Mouse (Mus musculus) adrenal gland, postnatal 36 days (tissue): Measurements from ENCODE around the gene Sirt2. TPM values are rescaled to one million over a fixed set of nuclear protein-coding genes. Genes with fewer than 3 reads are reported as not detected.

Experiments
- DNase-seq, 2 experiments: peaks; one replicate each; pipeline ENCODE4 v3.0.0; 2021; ENCODE audit warnings: mixed read lengths in 1 of 2
- total RNA-seq, 2 experiments: library from RNA; stranded (reverse); gene quantifications; 2 replicates each; pipeline ENCODE4 v1.2.3; 2021

Sirt2 gene
- total RNA-seq, 2 experiments from 2014 or later: 73.7 to 82.5 TPM

DNA sequence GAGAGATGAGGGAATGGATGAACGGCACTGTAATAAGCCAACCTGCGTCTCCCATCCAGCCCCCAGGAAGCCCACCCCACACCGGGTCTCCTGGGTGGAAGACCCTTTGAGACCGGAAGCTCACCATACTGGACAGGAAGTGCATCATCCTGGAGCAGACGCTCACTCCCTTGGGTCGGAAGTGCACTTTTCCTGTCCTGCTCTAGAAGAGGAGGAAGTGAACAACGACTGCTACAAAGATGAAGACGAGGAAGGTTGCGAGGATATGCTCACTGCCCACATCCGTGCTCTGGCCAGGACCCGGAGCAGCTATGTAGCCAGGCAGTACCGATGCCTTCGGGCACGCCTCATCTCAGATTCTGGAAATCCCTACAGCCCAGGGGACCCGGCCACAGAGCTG is 29.3 kb downstream of the Sirt2 start:
- no peak for DNase-seq

DNA sequence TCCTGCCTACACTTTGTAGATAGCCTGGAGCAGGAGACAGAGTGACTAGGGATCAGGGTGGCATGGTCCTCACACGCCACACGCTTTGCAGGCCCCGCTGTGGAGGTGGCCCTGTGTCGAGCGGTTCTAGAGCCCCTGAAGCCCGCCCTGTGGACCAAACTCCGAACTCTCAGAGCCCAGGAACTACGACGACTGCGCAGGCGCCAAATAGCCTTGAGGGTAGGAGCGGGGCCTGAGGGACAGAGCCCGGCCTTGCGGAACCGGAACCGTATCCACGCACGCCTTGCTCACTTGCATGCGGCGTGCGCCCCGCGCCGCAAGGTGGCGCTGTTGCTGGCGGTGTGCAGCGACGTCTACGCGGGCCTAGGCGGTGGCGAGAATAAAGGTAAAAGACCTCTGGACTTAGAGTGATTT is 30.0 kb downstream of the Sirt2 start:
- DNase-seq: peak; percentile 91 to 93

DNA sequence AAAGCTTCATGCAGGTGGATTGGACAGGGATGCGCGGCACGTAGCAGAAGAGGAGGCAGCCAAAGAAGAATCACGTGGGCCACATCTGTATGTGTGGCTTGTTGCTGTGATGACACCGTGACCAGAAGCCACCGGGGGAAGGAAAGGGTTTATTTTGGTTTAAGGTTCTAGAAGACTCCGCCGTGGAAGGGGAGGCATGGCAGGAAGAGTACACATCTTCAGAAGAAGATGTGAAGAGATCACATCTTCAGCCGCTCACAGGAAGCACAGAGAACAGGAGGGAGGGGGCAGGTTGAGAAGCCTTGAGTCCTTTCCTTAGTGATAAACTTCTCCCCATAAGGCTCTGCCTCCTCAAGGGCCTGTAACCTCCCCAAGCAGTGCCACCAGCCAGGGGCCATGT is 33.5 kb downstream of the Sirt2 start:
- DNase-seq: no peak

DNA sequence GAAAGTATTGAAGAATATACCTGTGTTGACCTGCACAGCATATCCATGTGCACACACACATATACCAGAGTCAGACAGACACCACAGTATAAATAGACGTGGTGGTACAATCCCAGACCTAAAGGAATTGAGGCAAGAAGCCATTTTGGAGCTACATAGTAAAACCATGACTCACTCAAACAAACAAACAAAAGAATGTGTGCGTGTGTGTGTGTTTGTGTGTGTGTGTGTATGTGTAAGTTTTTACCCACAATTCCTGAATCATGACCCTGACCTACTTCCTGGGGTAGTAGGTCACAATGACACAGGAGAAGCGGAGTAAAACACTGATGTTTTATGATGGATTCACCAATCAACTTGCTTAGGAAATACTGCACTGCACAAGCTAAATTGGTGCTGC is 34.9 kb downstream of the Sirt2 start:
- DNase-seq: no peak

DNA sequence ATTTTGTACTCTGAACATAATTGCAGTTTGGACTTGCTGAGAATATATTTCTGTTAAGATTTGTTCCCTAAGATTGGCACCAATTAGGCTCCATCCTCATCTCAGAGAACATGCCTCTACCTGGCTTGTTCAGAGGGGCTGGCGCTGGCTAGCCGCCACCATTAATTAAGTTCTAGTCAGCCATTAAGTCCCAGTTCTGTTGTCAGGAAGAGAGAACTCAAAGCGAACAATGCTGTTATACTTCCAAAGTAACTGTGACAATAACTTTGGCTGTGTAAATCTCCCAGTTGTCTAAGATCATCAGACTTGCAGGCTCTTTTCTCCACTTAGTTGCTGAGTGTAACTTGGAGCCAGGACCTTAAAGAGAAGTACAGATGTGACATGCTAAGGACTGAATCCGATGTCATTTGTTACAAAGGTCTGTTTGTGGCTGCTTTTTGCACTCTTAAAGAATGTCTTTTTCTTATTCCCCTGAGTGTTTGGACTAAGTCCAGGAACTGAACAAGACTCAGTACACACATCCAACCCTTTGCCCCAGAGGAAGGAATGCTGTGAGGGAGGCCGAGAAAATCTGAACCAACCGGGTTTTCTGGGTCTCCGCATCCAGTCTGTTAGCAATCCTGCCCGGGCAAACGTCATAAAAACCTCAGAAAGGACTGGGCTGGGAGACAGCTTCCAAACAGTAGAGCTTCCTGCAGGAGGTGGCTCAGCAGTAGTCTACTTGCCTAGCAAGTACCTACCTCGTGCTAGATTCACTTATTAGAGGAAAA is 35.6 kb downstream of the Sirt2 start:
- no peak for DNase-seq

DNA sequence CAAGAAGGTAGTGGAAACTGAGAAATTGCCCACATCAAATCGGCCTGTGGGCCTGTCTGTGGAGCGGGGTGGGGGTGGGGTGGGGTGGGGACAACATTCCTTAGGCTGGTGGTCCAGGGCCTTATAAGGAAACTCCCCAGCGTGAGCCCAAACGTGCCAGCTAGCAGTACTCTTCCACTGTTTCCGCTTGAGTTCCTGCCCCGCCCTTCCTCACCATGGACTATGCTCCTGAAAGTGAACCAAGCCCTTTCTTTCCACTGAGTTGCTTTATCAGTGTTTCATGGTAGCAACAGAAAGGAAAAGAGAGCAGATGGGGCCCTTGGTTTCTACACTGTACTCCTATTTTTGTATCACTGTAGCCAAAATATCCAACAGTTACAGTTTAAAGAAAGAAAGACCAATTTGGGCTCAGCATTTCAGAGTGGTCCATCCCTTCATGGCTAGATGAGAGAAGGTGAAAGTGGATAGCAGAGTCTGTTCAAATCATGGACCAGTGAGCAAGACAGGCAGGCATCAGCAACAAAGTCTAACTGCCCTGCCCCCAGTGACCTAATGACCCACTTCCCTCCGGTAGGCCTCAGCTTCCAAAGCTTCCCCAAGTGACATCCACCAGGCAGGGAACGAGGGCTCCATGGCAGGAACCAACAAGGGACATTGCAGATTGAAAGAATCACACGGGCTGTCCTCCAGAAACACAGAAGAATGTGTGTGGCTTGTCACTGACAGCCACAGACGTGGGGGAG is 36.5 kb downstream of the Sirt2 start:
- no peak for DNase-seq

DNA sequence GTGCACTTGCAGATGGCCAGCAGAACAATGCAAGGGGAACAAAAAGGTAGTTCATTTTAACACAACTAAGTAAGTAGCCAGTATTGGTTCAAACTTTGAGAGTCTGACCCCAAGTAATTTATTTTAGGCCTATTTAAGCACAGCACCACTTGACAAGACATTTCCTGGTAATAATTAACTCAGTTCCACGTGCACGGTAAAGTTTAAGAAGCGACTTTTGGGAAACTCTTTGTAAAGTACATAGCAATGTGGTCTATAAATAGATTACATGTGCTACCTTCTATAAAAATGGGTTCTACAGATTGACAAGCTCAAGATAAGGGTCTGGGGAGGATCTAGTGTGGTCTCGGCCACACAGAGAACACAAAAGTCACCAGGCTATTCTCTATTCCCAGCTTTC is 37.2 kb downstream of the Sirt2 start:
- DNase-seq: no peak

DNA sequence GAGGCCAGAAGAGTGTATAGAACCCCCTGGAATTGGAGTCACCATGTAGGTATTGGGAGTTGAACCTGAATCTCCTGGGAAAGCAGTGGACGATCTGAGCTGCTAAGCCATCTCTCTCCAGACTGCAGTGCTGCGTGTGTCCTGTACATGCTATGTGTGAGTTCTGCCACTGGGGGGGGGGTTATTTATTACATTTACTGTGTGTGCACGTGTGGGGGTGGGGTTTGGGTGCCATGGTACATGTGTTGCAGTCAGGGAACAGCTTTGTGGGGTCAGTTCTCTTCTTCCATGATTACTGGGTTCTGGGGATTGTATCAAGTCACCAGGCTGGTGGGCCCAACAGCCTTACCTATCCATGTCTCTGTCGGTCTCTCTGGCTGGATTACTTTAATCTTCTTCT is 40.3 kb downstream of the Sirt2 start:
- no peak for DNase-seq

DNA sequence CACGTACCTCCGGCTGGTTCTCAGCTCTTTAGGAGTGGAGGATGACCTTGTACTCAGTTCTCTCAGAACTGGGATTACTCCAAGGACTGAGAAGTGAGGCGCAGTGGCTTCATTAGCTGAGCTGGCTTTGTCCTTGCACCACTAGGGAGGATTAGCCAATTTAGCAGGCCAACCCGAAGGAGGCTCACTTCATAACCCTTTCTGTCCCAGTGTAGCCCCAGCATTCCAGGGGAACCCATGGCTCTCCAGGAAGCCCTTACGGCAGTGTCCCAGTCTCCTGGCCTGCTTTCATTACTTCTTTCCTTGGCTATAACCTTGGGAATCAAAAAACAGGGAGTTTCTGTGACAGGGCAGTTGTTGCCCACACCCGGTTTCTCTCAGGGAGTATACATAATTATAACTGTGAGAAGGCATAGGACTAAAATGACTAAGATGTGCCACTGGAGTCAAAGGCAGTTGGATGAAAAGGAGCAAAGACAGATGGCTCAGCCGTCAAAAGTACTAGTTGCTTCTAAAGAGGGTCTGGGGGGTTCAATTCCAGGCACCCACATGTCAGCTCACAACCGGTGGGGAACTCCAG is 41.2 kb downstream of the Sirt2 start:
- peak; percentile 69 to 75 for DNase-seq

DNA sequence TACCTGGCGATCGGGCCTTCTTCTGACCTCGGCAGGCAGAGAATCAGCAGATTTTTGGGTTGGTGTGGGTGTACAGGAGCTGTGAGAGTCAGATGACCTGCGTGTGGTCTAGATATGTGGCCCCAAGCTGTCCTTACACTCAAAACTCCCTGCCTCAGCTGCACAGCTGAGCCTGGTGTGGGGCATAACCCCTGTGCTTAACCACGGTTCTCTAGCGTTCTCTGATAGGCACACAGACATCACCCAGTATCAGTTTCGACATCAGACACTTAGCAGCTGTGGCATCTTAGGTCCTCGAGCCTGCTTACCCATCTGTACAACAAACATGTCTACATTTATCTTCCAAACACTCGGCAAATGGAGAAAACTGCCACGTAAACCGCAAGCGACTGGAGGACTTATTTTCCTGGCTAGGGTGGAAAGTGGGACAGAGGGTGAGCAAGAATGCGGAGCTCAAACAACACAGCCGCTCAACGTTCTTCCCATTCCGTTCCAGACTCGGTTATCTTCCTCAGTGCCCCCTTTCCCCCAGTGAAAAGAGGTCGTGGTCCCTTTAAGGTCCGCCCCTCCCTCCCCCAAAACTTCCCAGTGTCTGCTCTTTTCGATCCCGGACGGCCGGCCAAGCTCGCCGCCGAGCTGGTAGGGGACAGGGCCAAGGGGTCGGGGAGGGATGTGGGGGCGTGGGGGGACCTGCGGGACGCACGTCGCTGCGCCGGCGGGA is 41.8 kb downstream of the Sirt2 start, which contains the start of gene Hnrnpl:
Gene Hnrnpl (plus strand): TSS at position 321 of the 721 bp plus-strand sequence.
- DNase-seq: peak; percentile 71 to 81

DNA sequence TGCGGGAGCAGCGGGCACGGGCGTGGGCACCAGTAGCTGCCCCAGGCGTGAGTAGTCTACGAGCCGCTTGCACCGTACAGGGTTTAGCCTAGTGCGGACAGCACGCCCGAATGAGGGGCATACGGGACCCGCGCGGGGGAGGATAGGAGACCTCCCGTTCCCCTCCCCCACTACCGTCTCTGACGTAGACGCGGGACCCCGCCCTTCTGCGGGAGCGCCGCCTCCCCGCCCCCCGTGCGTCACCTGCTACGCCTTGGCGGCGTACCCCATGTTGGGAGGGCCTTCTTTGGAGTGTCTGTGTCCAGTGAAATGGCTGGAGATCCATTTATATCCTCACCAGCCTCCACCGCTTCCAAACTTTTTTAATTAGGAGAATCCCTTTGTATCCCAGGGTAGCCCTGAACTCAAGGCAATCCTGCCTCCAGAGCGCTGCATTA is 42.4 kb downstream of the Sirt2 start:
- peak; percentile 97 to 99 for DNase-seq

DNA sequence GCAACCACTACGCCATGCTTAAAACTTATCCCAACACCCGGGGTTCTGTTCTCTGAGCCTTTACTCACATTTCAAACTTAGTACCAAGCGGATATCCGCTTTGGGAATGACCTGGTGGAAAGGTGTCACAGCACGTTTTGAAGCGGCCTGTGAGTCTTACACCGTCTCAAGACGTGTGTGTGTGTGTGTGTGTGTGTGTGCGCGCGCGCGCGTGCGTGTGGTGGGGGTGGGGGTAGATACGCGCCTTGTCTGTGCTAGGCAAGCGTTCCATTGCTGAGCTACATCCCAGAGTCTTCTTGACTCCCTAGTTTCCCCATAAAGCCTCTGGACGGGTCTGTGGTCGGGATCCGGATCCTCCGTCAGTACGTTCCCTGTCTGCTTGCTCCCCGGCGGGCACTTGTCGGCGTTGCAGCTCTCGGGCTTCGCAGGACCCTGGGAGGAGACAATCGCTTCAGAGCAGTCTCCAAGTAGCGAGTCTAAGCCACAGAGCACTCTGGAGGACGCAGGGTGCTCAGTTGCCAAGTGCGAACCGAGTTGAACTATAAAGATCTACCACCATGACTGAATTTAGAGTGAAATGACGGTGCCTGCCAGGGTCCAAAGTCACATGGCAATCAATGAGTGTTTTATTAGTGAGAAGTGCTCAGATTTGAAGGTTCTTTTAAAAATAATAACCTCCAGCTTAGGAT is 43.0 kb downstream of the Sirt2 start:
- peak; percentile 74 to 79 for DNase-seq

DNA sequence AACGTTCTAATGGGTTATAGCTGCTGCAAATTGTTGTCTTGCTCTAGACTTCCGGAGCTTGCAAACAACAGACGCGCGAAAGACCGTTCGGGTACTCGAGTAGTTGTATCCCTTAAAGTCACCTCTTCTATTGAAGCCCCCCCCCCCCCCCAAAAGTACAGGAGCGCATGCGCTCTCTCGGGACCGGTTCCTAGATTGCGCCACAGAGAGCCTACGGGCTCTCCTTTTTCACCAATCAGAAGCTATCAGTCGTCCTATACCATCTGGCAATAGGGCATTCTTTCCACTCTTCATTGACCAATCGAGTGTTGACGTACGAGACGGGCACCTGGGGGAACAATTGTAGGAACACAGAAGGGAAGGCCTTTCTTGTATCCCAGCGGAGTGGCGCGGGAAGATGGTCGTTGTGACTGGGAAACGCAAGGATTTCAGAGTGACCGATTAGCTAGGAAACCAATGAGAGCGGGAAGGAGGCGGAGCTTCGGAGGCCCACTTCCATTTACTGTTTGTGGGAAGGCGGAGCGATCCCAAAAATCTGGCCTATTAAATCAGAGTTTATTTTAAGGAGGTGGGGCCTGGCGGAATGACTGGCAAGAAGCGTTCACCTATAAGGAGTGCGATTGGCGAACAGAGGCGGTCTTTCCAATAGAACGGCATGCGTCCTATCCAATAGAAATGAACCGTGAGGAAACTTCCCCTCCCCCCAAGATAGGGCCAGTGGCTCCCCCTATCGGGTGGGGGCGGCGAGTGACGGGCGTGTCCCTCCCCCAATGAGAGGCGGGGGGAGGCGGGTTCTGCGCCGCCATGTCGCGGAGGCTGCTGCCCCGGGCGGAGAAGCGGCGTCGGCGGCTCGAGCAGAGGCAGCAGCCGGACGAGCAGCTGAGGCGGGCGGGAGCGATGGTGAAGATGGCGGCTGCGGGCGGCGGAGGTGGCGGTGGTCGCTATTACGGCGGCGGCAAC is 43.9 kb downstream of the Sirt2 start:
- DNase-seq: peak; percentile 98 to 99

DNA sequence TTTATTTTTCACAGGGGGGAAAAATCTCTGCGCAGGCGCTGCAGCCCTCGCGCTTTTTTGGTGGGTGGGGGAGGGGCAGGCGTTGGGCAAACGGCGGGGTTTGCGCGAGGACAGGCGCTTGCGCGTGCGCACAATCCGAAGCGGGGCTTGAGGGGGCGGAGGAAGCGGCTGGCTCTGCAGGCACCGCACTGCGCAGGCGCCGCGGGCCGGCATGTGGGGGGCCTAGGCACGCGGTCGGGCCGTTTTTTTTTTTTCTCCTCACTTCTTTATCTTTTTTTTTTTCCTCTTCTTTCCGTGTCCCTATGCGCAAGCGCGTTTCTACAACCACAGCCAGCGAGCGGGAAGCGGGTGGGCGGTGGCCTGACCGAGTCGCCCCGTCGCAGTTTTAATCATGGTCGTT is 44.7 kb downstream of the Sirt2 start:
- DNase-seq: peak; percentile 95 to 97

DNA sequence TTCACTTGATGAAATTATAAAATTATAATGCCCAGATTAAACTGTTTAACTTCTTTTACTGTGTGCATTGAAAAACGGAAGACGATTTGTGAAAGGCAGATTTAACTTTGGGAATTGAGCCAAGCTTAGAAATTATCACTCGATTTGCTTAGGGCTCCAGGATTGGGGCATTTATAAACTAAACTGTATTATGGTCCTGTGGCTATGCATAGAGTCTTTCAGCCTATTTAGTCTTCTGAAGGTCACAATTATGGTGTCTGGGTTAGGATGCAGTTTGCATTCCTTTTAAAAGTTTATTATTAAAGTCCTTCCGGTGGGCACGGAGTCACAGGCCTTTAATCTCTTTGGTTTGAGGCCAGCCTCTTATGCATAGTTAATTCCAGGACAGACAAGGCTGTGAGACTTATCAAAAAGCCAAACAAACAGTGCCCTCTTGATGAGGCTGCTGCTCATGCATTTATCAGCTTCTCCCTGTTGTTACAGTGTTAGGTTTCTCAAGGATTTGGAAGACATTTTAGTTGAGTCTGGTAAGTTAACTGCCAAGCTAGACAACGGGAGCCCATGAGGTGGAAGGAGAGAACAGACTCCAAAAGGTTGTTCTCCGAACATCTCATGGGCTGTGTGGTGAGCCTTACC is 45.2 kb downstream of the Sirt2 start:
- no peak for DNase-seq

DNA sequence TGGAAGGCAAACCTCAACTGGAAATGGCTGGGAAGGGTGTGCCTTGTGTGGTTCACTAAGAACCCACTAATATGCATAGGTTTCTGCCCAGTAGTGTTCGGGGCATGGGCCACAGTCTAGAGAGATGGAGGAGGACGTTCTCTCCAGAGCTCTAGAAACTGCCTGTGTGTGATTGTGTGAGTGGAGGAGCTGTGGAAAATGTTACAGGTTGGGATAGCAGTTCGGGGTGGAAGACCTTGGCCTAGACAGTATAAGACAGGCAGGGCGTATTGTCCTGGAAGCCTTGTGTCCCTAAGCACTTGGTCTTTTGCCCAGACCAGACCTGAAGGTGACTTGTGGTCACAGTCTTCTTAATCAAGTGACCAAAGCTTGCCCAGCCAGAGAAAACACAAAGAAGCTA is 45.9 kb downstream of the Sirt2 start:
- no peak for DNase-seq

DNA sequence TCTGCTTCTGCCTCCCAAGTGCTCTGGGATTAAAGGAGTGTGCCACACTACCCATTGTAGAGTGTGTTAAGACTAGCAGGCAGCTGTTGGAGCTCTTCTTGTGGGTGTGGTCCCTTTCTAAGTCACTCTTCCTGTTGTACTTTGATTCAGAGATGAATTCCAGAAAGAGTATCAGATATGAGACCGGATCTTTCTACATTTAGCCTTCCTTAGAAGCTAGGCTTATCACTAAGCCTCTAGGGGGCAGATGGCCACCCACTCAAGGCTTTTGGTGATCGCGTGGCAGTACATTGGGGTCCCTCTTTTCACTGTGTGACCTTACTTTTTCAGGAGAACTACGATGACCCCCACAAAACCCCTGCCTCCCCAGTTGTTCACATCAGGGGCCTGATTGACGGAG is 46.4 kb downstream of the Sirt2 start:
- no peak for DNase-seq

DNA sequence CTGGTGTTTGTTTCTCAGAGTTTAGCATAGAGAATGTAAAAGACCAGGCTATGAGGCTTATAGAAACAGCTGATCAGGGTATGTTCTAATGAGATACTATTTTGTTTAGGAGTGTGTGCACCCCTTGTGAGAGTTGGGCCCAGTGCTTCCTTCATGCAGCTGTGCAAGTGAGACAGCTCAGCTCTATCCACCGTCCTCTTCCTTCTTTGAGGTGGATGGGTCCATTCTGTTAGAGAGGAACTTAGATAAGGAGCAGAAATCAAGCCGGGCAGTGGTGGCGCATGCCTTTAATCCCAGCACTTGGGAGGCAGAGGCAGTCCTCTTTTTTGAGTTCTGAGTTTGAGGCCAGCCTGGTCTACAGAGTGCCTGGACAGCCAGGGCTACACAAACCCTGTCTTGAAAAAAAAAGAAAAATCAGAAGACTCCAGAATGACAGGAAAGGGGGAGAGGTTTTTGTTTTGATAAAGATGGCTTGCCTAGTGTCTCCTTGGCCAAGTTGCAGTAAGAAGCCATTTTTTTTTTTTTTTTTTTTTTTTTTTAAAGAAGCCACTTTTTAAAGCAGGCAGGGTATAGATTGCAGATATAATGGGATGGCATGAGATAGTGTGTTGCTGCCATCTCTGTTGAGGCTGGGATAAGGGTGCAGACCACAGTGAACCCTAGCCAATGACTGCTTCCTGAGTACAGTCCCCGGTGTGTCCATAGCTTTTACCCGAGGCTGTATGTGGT is 47.9 kb downstream of the Sirt2 start:
- no peak for DNase-seq

DNA sequence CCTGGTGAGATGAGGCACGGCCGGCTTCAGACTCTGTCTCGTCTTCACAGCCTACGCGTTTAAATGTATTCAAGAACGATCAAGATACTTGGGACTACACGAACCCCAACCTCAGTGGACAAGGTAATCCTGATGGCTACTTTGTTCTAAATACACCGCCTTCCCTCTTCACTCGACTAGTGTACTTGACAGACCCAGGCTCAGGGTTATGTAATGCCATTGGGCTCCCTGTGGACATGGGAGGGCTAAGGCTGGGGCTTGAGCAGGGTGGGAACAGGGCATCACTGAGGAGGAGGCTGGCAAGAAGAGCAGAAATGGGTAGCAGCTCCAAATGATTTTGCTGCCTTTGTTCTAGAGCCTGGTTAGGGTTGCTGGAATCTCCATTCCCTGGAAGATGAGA is 48.7 kb downstream of the Sirt2 start:
- no peak for DNase-seq
